Mouse (Mus musculus) left cerebral cortex, adult 9 months (tissue): ENCODE data around the gene Gucy2d.

Experiments used
- DNase-seq, 2 experiments: peaks; one replicate each; pipeline ENCODE4 v3.0.0; 2022; ENCODE audit warnings: low spot score in 2 of 2

The Gucy2d gene

DNA sequence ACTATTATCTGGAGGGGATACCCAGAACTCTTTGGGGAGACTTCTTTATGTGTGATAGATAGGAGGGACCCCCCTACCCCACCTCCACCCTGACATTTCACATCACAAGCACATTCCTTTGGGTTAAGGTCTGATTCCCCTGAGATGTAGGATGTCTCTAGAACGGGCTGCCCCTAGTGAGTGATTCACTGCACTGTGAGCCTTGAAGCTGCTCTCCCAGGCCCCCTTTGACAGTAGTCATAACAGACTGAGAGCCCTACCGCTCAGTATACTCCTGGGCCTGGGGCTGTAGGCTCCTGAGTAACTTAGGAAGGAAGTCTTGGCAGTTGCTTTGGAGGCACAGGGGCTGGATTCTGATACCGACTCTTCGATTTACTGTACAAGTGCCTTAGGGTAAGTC is 50.1 kb downstream of the Gucy2d start:
- DNase-seq: no peak

DNA sequence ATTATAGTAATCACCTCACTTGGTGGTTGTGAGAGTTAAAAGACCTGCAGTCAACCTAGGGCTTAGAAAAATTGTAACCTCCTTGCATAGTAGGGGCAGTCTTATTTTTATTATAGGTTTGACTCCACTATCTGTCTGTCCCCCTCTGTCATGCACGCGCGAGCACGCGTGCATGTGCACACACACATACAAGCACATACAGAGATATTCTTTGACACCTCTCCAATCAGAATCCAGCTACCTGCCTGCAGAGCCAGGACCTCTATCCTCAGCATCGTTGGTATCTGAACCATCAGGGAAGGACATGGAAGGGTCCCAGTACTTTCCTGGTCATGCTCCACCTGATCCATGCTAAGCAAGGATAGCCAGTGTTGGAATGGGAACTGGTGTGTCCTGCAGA is 50.7 kb downstream of the Gucy2d start:
- no peak for DNase-seq

DNA sequence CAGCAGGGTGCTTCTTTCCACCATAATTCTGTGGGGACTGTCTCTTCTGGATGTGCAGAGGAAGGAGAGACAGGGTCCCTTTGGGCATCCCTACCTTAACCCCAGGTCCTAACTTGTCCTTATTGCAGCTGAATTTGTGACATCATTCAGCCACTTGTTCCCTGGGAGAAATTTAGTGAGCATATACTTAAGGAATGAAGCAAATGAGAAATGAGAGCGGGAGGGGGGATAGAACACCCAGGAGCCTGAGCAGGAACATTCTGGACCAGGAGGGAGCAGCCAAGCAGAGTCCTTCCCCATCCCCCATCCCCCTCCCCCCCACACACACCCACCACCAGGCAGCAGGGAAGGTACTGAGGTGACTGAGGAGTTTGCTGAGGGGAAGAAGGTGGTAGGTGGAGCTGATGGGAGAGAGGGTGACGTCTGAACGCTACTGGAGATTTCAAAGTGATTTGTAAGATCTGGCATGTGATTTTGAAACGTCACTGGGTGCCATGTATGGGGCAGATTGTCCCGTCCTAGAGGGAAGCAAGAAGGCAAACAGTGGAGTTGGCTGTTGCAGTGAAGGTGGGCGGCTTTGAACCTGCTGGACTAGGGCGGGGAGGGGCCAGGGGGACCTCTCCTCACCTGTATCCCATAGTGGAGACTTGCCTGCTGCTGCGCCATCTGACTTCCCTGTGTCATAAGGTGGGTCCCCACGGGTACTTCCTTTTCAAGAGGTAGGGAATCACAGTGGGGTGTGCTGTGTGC is 51.4 kb downstream of the Gucy2d start:
- DNase-seq: no peak

DNA sequence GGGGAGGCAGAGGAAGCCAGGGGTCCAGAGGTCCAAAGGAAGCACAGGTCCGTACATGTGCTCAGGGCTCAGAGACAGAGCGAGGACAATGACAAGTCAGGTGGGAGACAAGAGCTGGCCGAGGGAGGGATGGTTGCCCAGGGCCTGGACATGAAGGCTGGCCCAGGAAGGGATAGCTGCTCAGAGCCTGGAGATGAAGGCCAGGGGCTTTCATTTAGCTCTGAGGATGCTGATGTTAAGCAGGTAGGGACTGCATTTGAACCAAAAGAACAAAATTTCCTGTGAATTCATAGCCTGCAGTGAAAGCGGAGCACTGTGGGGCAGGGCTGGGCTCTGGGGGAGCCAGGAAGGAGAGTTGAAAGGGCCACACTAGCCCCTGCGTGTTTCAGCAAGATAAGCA is 52.1 kb downstream of the Gucy2d start:
- DNase-seq: no peak

DNA sequence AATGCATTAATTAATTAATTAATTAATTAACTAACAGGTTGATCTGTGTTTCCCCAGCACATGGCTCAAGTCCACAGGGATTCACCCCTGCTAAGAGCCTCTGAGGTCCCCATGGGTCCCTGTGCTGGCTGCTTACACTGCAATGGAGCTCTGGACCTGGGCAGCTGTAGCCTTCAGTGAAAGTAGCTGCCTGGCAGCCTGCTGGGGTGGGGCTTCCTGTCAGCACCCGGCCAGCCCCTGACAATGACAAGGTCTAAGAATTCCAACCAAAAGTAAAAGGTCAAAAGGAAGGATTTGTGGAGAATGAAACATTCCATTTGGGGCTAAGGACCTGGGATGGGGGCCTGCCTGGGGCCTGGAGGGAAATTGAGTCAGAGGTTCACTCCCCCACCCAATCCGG is 53.1 kb downstream of the Gucy2d start:
- DNase-seq: no peak

DNA sequence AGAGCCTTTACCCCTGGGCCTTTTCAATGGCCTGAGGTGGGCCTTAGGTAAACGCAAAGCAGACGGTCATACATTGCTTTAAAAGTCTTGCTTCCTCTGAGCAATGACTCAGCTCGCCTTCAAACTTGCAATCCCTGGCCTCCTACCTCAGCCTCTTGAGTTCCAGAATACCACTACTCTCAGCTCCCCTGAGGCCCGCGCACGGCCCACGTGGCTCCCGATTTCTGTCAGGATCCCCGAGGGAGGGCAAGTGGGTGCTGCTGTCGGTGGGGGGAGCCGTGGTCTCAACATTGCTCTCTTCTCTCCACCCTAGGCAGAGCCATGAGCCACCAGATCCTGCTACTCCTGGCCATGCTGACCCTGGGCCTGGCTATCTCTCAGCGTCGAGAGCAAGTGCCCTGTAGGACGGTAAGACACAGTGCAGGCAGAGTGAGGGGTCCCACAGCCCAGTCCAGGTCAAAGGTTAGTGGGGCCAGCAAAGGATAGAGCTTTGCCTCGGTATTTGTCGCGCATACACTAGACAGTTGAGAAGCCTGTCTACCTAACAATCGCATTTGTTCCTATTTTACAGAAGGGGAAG is 53.8 kb downstream of the Gucy2d start:
- DNase-seq: no peak

DNA sequence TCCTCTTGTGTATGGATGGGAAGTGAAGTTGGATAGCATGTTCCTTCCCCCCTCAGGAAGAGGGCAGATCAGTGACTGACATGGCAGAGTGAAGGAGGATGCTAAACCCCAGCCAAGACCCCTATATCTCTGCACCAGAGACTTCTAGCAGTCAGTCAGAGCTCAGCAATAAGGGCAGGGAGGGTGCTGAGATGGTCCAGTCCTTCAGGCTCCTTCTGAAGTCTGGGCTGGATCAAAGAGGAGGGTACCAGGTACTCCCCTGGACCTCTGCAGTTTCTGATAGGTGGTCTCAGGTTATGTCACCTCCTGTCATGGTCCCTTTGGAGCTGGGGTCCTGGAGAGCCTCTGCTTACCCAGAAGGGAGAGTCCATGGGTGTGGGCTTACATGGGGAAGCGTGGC is 55.4 kb downstream of the Gucy2d start:
- DNase-seq: no peak

DNA sequence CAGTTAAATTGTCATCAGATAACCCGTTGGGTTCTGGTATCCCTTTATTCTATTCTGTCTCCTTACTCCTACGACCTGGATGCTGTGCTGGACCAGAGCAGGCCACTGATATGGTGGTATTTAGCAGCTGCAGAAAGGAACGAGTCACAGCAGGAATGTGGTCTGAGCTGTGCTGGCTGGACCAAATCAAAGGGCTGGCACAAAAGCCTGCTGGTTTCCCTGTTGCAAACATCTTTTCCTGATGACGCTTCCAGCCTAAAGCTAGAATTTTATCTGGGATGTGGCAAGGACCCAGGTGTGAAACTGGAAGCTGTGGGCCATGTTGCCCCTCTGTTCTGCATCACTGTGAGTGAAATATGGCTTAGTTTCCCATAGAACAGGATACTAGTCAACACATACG is 57.2 kb downstream of the Gucy2d start:
- DNase-seq: no peak

DNA sequence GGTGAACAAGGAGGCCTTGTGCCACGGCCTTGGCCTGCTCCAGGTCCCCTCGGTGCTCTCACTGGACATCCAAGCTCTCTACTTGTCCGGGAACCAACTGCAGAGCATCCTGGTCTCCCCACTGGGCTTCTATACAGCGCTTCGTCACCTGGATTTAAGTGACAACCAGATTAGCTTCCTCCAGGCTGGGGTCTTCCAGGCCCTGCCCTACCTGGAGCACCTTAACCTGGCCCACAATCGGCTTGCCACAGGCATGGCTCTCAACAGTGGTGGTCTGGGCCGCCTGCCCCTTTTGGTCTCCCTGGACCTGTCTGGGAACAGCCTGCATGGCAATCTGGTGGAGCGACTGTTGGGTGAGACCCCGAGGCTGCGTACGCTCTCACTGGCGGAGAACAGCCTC is 57.9 kb downstream of the Gucy2d start:
- DNase-seq: no peak

DNA sequence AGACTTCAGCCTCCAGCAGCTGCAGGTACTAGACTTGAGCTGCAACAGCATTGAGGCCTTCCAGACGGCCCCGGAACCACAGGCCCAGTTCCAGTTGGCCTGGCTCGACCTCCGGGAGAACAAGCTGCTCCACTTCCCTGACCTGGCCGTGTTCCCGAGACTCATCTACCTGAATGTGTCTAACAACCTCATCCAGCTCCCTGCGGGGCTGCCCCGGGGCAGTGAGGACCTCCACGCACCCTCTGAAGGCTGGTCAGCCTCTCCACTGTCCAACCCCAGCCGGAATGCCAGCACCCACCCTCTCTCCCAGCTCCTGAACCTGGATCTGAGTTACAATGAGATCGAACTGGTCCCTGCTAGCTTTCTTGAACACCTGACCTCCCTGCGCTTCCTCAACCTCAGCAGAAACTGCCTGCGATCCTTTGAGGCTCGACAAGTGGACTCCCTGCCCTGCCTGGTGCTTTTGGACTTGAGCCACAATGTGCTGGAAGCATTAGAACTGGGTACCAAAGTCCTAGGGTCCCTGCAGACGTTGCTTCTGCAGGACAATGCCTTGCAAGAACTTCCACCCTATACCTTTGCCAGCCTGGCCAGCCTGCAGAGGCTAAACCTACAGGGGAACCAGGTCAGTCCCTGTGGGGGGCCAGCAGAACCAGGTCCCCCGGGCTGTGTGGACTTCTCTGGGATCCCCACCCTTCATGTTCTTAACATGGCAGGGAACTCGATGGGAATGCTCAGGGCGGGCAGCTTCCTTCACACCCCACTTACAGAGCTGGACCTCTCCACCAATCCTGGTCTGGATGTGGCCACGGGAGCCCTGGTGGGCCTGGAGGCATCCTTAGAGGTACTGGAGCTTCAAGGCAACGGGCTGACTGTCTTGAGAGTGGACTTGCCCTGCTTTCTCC is 58.7 kb downstream of the Gucy2d start:
- no peak for DNase-seq

DNA sequence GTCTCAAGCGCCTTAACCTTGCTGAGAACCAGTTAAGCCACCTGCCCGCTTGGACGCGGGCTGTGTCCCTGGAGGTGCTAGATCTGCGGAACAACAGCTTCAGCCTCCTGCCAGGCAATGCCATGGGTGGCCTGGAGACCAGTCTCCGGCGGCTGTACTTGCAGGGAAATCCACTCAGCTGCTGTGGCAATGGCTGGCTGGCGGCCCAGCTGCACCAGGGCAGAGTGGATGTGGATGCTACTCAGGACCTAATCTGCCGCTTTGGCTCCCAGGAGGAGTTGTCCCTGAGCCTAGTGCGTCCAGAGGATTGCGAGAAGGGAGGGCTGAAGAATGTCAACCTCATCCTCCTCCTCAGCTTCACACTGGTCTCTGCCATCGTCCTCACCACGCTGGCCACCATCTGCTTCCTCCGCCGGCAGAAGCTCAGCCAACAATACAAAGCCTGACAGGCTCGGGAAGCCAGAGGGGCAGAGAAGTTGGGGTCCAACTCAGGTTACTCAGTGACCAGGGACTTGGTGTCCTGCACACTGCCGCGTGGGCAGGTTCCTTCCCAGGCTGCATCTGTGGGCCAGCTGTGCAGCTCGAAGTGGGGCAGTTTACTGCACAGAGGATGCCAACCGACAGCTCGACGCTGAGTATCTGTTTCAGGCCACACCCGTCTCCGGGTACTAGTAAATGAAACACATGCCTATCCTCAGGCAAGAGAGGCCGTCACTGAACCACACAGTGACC is 59.5 kb downstream of the Gucy2d start:
- no peak for DNase-seq

DNA sequence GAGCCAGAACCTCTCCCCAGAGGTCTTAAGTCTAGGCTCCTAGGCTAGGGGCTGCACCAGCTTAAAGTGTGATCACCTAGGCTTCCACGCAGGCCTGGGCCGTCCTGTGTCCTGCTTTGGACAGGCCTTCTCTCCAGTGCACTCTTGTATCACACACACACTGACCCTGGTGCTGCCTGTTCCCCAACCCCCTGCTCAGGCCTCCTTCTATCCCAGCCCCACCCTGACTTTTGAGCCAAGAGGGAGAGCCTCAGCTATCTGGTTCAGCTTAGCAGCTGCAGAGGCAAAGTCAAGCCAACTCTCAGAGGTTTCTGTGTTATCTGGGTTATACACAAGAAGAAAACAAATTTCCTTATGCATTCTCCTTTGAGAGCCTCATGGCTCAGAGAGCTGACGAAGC is 60.3 kb downstream of the Gucy2d start:
- DNase-seq: no peak

DNA sequence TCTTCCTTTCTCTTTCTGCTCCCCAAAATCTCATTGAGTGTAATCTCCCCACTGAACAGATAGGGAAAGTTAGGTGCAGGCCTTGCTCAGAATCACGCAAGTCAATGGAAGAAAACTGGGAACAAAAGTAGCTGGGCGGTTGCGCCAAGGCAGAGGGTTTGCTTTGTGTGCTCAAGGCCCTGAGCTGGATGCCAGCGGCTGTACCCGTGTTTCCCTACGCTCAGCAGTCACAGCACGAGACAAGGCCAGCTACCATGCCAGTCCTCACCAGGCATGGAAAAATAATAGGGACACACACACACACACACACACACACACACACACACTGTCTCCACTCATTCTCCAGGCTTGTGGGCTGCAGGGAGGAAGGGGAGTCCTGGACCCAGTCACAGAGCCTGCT is 60.9 kb downstream of the Gucy2d start:
- DNase-seq: no peak

DNA sequence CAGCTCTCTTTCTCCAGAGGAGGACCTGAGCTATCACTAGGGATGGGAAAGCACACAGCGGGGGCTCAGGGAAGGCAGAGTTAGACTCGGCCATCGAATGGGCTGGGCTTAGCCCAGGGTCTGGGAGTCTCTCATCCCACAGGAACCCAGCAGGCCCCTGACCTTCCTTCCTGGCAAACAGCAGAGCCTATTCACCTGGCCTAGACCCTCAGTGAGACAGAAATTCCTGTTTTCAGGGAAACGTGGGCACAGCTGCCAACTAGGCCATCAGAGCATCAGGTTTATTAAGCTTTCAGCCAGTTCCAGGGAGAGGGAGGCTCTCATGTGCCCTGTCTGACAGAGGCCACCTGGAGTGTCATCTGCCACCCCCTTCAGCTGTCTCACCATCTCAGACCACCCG is 62.7 kb downstream of the Gucy2d start:
- DNase-seq: no peak

DNA sequence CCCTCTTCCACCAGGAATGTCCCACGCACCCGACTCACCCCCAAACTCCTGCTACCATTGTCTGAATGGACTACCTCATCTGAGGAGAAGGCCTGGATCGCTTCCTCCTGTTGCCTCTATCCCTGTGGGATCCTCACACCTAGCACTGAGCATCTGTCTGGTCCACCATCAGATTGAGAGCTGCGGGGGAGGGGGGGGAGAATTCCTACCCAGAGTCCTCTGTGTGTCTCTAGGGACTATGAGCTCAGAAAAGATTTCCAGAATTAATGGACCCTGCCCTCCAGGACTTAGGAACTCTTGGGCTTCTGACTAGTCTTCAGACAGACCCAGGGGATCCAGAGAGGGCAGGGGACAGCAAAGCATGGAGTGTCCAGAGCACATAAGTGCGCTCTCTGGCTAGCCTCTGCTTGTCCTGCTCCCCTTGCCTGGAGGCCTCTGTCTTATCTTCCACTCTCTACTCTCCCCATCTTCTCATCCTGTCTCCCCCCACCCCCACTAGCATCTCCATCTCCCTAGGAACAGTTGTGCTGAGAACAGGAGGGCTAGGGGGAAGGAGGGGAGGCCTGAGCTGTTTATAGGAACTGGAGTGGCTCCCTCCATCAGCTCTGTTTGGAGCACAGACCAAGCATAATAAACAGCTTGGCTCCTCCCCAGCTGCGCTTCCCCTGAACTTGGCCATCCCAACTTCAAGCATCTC is 63.9 kb downstream of the Gucy2d start:
- DNase-seq: no peak

DNA sequence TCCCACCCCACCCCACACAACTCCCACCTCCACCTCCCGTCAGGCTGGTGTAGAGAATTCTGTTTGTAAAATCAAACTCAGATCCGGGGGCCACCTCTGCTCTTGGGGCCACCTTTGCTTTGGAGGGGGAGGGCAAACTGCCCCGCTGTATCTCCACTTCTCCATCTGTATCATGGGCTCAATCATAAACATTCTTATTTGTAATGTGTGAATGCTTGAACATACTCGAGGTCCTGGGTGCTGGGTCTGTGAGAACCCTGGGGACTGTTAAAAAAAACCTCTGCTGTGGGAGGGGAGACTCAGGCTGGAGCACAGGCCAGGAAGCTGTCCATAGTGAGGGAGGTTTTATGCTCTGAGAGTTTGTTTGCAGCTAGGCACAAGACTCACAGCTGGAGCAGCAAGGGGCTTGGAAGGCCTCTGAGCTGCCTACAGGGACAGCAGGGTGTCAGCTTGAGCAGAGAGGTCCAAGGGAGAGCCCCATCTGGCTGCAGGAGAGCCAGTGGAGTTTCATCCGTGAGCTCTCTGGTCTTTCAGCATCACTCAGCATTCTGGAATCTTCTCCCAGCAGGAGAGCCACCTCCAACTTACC is 64.6 kb downstream of the Gucy2d start:
- no peak for DNase-seq

DNA sequence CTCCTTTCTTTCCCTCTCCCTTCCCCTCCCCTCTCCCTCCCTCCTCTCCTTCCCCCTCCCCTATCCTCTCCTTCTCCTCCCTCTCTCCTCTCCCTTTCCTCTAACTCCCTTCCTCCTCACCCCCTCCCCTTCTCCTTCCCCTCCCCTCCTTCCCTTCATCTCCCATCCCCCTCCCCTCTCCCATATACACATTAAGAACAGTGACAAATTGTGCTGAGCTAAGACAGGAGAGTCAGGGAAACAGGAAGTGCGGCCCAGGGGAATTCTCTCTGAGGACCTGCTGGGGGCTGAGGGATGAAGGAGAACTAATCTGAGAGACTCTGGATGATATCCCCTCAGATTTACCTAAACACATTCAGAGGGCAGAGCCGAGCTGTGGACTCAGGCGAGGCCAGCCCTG is 65.4 kb downstream of the Gucy2d start:
- DNase-seq: no peak

DNA sequence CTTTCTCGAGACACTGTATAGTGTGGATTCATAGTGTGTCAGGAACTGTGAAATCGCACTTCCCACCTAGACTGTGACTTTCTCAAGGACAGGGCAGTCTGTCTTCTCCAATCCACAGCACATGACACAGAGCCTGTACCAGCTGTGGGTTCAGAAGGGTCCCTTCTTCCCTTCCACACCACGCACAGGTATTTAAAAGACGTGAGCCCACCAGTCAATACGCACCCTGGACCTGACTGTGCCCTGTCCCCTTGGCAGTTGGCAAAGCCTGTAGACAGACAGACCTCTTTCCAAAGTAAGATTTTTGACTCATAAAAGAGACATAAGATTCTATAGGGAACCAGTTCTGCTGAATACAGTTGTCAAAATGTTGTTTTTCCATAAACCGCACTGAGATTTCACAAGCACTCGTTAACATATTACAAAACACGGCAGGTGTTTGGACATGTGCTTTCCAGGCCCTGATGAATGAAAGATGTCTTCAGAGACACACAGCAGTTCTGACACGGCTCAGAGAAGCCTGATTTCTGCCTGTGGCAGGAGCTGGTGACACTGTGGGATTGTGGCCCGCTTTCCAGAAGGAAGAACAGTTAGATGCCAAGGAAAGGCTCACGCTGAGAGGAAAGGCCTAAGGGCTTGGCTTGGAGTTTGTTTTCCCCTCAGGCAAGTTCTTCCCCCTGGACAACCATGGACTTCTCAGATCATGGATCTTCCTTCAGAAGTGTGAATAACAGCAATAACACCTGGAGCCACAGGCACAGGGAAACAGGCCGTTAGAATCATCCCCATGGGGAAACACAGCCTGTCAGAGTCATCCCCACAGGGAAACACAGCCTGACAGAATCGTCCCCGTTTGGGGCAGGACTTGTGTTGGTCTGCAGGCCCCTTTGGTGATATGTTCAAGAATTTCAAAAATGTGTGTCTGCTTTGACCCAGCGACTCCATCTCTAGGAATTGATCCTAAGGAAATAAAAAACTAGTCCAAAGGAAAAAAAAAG is 71.0 kb downstream of the Gucy2d start:
- no peak for DNase-seq

DNA sequence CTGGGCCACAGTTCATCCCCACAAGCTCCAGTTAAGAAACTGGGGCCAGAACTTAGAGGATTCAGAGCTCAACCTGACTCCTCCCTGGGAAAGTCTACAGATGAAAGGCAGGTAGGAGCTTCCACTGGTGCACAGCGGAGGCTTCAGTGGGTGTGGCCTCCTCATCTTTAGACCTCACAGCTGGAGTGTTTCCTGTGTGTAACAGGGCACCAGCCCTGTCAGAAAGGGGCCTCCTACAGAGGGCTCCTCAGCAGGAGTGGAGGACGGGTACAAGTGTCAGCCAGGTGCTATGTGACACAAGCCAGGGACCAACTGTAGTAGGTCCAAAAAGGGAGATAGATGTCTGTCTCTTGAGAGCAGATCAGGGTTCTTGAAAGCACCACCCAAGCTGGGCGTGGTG is 73.0 kb downstream of the Gucy2d start:
- no peak for DNase-seq

DNA sequence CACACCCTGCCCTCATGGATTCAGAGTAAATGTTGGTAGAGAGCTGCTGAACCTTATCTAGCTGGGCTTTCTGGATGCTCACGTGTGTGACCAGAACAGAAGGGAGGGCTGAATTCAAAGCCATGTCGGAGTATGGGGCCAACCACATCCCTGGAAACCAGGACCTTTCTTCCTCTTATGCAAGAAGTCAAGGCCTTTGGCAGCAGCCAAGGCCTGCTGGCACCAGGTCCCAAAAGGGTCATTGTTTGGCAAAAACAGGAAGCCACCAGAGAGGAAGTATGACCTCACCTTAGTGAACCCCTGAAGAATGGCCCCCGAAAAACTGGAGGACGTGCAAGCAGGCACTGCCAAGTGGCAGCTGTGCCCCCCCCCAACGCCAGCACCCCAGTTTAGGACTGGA is 82.4 kb downstream of the Gucy2d start:
- no peak for DNase-seq
